Mouse (Mus musculus): ENCODE results near the gene Prrc2a. TPM values are rescaled to one million over a fixed set of nuclear protein-coding genes. Genes with fewer than 3 reads are reported as not detected.

Gene Prrc2a
- polyA plus RNA-seq, 1 experiment: 770 TPM

DNA sequence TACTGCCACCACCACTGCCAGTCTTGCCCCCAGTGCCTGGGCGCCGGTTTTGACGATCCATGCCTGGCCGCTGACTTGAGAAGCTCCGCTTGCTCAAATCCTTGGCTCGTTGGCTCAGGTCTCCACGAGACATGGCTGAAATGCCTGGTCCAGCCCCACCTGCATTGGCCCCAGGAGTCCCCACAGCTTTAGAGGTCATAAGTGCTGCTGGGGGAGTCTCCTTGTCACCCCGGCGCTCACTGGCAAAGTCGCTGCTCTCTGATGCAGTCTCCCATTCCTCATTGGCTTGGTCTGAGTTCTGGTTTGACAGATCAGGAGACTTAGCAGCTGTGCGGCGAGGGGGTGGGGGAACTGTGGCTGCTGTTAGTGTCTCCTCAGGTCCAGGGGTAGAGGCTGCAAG is 9.2 kb downstream of the Prrc2a start:
- no peak for TF ChIP-seq CTCF (IDR thresholded peaks at IDR 0.05; ENCODE audit: borderline replicate concordance, control insufficient read depth, extremely low read depth, insufficient read depth, low read length, poor library complexity)
- no peak for TF ChIP-seq POLR2A (IDR thresholded peaks at IDR 0.05; ENCODE audit: control insufficient read depth, extremely low read depth, insufficient read depth, low read length, poor library complexity)
- Histone ChIP-seq H3K4me3 (ENCODE audit: control insufficient read depth, insufficient read depth, low read length) (no peak overlapping the region), H3K36me3 (ENCODE audit: control insufficient read depth, insufficient read depth, low read length) (peaks cover 97% of the 10 kb centered on the region), H3K27me3 (ENCODE audit: control insufficient read depth, insufficient read depth, low read length) (no peaks in the 10 kb centered on the region), H3K4me1 (replicated peaks; ENCODE audit: control insufficient read depth, insufficient read depth, low read length) (no peaks in the 10 kb centered on the region), H3K27ac (ENCODE audit: control insufficient read depth, insufficient read depth, low read length) (no peak overlapping the region)
- DNase-seq: no peak
- WGBS: over 99% methylated on average over 12 of the region's 12 CpGs

DNA sequence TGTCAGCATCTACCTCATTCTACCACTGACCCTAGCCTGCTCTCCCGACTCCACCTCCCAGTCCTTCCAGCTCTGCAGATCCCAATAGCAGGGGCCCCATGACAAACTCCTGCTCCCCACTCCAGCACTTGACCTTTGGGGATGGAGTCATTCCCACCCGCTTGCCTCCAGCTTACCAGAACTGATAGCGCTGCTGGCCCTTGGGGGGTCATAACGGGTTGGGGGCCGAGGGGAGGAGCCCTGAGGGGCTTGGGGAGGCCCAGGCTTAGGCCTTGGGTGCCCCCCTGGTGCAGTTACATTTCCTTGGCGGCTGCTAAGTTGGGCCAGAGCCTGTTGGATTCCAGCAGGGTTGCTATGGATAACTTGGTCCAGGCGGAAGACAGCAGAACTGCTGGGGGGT is 10.1 kb downstream of the Prrc2a start:
- no peak for DNase-seq
- Histone ChIP-seq H3K4me3 (ENCODE audit: control insufficient read depth, insufficient read depth, low read length) (no peak overlapping the region), H3K36me3 (ENCODE audit: control insufficient read depth, insufficient read depth, low read length) (peaks cover 97% of the 10 kb centered on the region), H3K27ac (ENCODE audit: control insufficient read depth, insufficient read depth, low read length) (no peak overlapping the region), H3K27me3 (ENCODE audit: control insufficient read depth, insufficient read depth, low read length) (no peaks in the 10 kb centered on the region), H3K4me1 (replicated peaks; ENCODE audit: control insufficient read depth, insufficient read depth, low read length) (no peaks in the 10 kb centered on the region)
- no peak for TF ChIP-seq POLR2A (IDR thresholded peaks at IDR 0.05; ENCODE audit: control insufficient read depth, extremely low read depth, insufficient read depth, low read length, poor library complexity)
- no peak for TF ChIP-seq CTCF (IDR thresholded peaks at IDR 0.05; ENCODE audit: borderline replicate concordance, control insufficient read depth, extremely low read depth, insufficient read depth, low read length, poor library complexity)
- 96% methylated on average over 7 of the region's 7 CpGs for WGBS

DNA sequence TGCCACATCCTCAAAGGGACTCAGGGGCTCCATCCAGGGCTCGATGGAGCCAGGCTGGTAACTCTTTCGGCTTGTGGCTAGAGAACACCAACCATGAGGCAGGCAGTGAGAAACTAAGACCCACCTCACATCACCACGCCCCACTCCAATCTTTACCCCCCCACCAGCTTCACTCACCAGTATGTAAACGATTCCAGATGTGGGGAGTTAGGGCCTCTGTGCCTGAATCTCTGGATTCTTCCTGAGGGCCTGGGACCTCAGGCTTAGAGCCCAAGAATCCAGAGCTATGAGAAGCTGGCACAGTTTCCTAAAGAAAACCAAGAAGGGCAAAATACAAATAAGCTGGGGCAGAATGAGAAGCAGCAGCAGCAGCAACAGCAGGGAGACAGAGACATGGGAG is 10.8 kb downstream of the Prrc2a start:
- Histone ChIP-seq H3K4me1 (replicated peaks; ENCODE audit: control insufficient read depth, insufficient read depth, low read length) (no peaks in the 10 kb centered on the region), H3K36me3 (ENCODE audit: control insufficient read depth, insufficient read depth, low read length) (peaks cover 97% of the 10 kb centered on the region), H3K4me3 (ENCODE audit: control insufficient read depth, insufficient read depth, low read length) (no peak overlapping the region), H3K27ac (ENCODE audit: control insufficient read depth, insufficient read depth, low read length) (no peak overlapping the region), H3K27me3 (ENCODE audit: control insufficient read depth, insufficient read depth, low read length) (no peaks in the 10 kb centered on the region)
- DNase-seq: no peak
- TF ChIP-seq POLR2A (IDR thresholded peaks at IDR 0.05; ENCODE audit: control insufficient read depth, extremely low read depth, insufficient read depth, low read length, poor library complexity) (no peak), CTCF (IDR thresholded peaks at IDR 0.05; ENCODE audit: borderline replicate concordance, control insufficient read depth, extremely low read depth, insufficient read depth, low read length, poor library complexity) (no peak)
- 94% methylated on average over 4 of the region's 4 CpGs for WGBS

DNA sequence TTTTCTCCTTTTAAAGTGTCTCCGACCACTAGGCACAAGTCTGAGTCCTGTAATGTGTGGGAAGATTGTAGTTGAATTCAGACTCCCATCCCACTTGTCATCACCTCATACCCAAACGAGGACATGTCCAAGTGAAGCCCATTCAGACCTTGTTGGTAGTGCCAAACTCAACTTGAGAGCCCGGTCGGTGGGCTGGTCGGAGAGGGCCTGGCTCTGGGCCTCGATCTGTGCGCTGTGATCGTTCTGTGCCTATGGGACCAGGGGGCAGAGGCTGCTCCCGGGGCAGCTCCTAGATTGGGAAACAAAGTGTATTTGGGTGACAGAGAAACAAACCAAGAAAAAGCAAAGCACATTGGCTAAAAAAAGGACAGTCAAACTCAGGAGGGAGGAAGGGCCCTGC is 11.6 kb downstream of the Prrc2a start:
- TF ChIP-seq CTCF (IDR thresholded peaks at IDR 0.05; ENCODE audit: borderline replicate concordance, control insufficient read depth, extremely low read depth, insufficient read depth, low read length, poor library complexity) (no peak), POLR2A (IDR thresholded peaks at IDR 0.05; ENCODE audit: control insufficient read depth, extremely low read depth, insufficient read depth, low read length, poor library complexity) (no peak)
- no peaks in the 10 kb centered on the region for H3K4me1 ChIP-seq (replicated peaks; ENCODE audit: control insufficient read depth, insufficient read depth, low read length)
- no peaks in the 10 kb centered on the region for H3K27me3 ChIP-seq (ENCODE audit: control insufficient read depth, insufficient read depth, low read length)
- H3K36me3 ChIP-seq (ENCODE audit: control insufficient read depth, insufficient read depth, low read length): peaks cover 95% of the 10 kb centered on the region
- DNase-seq: no peak
- H3K27ac ChIP-seq (ENCODE audit: control insufficient read depth, insufficient read depth, low read length): no peak overlapping the region
- H3K4me3 ChIP-seq (ENCODE audit: control insufficient read depth, insufficient read depth, low read length): no peak overlapping the region
- WGBS: 95% methylated on average over 9 of the region's 9 CpGs

DNA sequence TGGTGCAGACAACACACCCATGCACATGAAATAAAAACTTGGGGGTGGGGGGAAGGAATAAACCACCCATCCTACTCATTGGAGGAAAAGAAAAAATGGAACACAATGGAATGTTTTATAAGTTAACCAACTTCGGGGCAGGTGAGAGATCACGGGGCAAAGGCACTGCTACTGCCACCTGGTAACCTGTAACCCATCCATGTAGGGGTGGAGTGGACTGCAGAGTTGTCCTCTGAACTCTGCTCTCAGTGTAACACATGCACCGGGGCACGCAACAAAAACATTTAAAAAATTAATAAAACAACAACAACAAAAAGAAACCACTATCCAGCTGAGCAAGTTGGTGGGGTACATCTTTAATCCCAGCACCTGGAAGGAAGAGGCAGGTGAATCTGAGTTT is 12.6 kb downstream of the Prrc2a start:
- WGBS: 97% methylated on average over 4 of the region's 4 CpGs
- H3K27ac ChIP-seq (ENCODE audit: control insufficient read depth, insufficient read depth, low read length): no peak overlapping the region
- H3K4me1 ChIP-seq (replicated peaks; ENCODE audit: control insufficient read depth, insufficient read depth, low read length): no peaks in the 10 kb centered on the region
- TF ChIP-seq CTCF (IDR thresholded peaks at IDR 0.05; ENCODE audit: borderline replicate concordance, control insufficient read depth, extremely low read depth, insufficient read depth, low read length, poor library complexity): no peak
- TF ChIP-seq POLR2A (IDR thresholded peaks at IDR 0.05; ENCODE audit: control insufficient read depth, extremely low read depth, insufficient read depth, low read length, poor library complexity): no peak
- DNase-seq: no peak
- H3K4me3 ChIP-seq (ENCODE audit: control insufficient read depth, insufficient read depth, low read length): no peak overlapping the region
- peaks cover 91% of the 10 kb centered on the region for H3K36me3 ChIP-seq (ENCODE audit: control insufficient read depth, insufficient read depth, low read length)
- no peaks in the 10 kb centered on the region for H3K27me3 ChIP-seq (ENCODE audit: control insufficient read depth, insufficient read depth, low read length)

DNA sequence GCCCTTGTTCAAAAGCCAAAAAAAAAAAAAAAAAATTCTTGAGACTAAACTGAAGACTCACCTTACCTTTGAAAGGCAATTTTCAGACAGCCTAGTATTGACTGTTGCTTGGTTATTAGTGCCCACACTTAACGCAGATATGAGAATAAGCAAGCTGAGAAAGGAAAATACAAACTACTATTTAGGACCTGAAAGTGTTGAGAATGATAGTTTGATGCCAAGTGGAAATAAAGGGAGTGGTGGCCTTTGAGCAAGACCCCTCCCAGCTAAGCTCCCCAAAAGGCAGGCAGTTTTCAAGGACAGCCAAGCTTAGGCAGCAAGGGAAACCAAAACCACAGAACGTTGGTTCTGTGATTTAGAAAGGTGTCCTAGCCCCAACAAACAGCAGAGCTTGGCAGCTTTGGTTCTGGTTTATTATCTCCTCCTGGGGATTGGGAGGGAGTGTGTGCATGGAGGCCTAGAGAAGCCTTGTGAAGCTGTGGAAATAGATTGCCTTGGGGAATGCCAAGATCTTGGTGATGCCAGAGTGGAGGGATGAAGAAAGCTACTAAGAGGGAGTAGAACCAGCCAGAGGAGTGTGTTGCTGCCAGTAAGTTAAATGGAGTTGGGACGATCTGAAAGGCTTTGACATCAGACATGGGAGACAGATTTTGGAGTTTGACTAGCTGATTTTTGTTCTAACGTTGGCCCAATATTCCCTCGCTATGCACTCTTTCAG is 16.6 kb downstream of the Prrc2a start:
- Histone ChIP-seq H3K36me3 (ENCODE audit: control insufficient read depth, insufficient read depth, low read length) (peaks cover 91% of the 10 kb centered on the region), H3K4me3 (ENCODE audit: control insufficient read depth, insufficient read depth, low read length) (no peak overlapping the region), H3K4me1 (replicated peaks; ENCODE audit: control insufficient read depth, insufficient read depth, low read length) (no peaks in the 10 kb centered on the region), H3K27ac (ENCODE audit: control insufficient read depth, insufficient read depth, low read length) (no peak overlapping the region), H3K27me3 (ENCODE audit: control insufficient read depth, insufficient read depth, low read length) (no peaks in the 10 kb centered on the region)
- TF ChIP-seq CTCF (IDR thresholded peaks at IDR 0.05; ENCODE audit: borderline replicate concordance, control insufficient read depth, extremely low read depth, insufficient read depth, low read length, poor library complexity) (no peak), POLR2A (IDR thresholded peaks at IDR 0.05; ENCODE audit: control insufficient read depth, extremely low read depth, insufficient read depth, low read length, poor library complexity) (no peak)
- WGBS: 77% methylated on average over 5 of the region's 5 CpGs
- no peak for DNase-seq

DNA sequence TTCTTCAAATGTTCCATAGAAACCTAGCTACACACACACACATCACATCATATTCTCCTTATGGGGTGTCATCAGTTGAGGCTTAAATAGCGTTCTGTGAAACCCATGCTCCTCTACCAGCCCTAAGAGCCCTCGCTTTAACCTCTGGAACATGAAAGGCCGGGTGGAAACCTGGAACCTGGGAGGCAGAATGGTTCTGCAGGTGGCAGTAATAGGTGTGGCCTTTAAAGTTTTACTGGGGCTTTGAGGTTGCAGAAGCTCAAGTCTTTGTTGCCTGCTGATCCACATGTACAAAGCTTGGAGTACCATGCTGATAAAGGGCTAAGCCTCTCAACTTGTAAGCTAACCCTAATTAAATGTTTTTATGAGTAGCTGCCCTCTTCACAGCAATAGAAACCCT is 17.3 kb downstream of the Prrc2a start:
- Histone ChIP-seq H3K4me1 (replicated peaks; ENCODE audit: control insufficient read depth, insufficient read depth, low read length) (no peaks in the 10 kb centered on the region), H3K27ac (ENCODE audit: control insufficient read depth, insufficient read depth, low read length) (no peak overlapping the region), H3K4me3 (ENCODE audit: control insufficient read depth, insufficient read depth, low read length) (no peak overlapping the region), H3K36me3 (ENCODE audit: control insufficient read depth, insufficient read depth, low read length) (peaks cover 91% of the 10 kb centered on the region), H3K27me3 (ENCODE audit: control insufficient read depth, insufficient read depth, low read length) (no peaks in the 10 kb centered on the region)
- no peak for TF ChIP-seq CTCF (IDR thresholded peaks at IDR 0.05; ENCODE audit: borderline replicate concordance, control insufficient read depth, extremely low read depth, insufficient read depth, low read length, poor library complexity)
- no peak for DNase-seq
- 86% methylated on average over 3 of the region's 3 CpGs for WGBS
